Mouse (Mus musculus) spleen, adult 2 months (tissue): Measurements from ENCODE around the gene Sobp.

Experiments used
- CTCF ChIP-seq: fragments of 200-500 bp; IDR thresholded peaks from 2 replicates; pipeline ENCODE4 v1.5.1; 2011; ENCODE audit warnings: mild to moderate bottlenecking, inconsistent platforms; ENCODE audit not compliant: insufficient read depth, insufficient read length, insufficient replicate concordance; ENCODE audit errors: extremely low read depth
- POLR2A ChIP-seq: fragments of 200-500 bp; IDR thresholded peaks from 2 replicates; pipeline ENCODE4 v1.6.1; 2011; ENCODE audit warnings: low read depth, low read length, inconsistent platforms

- no peak for TF ChIP-seq CTCF
- TF ChIP-seq POLR2A = no peak
Measured at GRCm38 (mm10) chr10:43112296-43112695, 62.0 kb downstream of the Sobp start.
